Comparison of ENCODE assay signal across 10 mouse cellular contexts in genomic region chr17:25067442-25067851, GRCm38 (mm10). TPM values are rescaled to one million over a fixed set of nuclear protein-coding genes. Genes with fewer than 3 reads are reported as not detected.
DNase-seq lines count a peak whose midpoint lies in the region; ATAC-seq and TF ChIP-seq lines count a peak whose summit lies in the region.
"Had no signal": no experiment of that assay in that cellular context is flagged by ENCODE, and none has a peak within 500 bp of the region (broad histone marks: within the 10 kb centered on the region; RNA-seq: fewer than 3 reads in every experiment).

No protein-coding gene starts in this region.

- no peaks in the 10 kb centered on the region for H3K4me1 ChIP-seq in spleen, adult 2 months (ENCODE audit: control insufficient read depth, insufficient read depth, insufficient read length)
- peaks cover 25% of the 10 kb centered on the region for H3K4me1 ChIP-seq in heart, embryonic 16.5 days (ENCODE audit: control insufficient read depth, insufficient read depth, low read length)
- H3K4me1 ChIP-seq in stomach, postnatal 0 days (replicated peaks; ENCODE audit: control insufficient read depth, insufficient read depth): no peaks in the 10 kb centered on the region

- ATAC-seq in heart, embryonic 16.5 days (replicated peaks; ENCODE audit: extremely low read depth, insufficient read depth, low FRiP score): peak; percentile 69
- ATAC-seq in stomach, postnatal 0 days (ENCODE audit: low FRiP score, low TSS enrichment): no peak

- no peak for TF ChIP-seq CTCF in spleen, adult 2 months (IDR thresholded peaks at IDR 0.05; ENCODE audit: extremely low read depth, insufficient read depth, insufficient read length, insufficient replicate concordance)
- TF ChIP-seq CTCF in stomach, postnatal 0 days (IDR thresholded peaks at IDR 0.05; ENCODE audit: low read depth): no peak

- 39% methylated on average over 8 of the region's 8 CpGs for WGBS in spleen, adult 2 months
- 48% methylated on average over 8 of the region's 8 CpGs for WGBS in heart, embryonic 16.5 days
- 63% methylated on average over 8 of the region's 8 CpGs for WGBS in stomach, postnatal 0 days

- H3K36me3 ChIP-seq in spleen, adult 2 months (ENCODE audit: control insufficient read depth, insufficient read depth, low read length): peaks cover 4% of the 10 kb centered on the region; the same call in 1 of the 2 replicates
- no peaks in the 10 kb centered on the region for H3K36me3 ChIP-seq in heart, embryonic 16.5 days (ENCODE audit: control insufficient read depth, insufficient read depth)
- peaks cover 15% of the 10 kb centered on the region for H3K36me3 ChIP-seq in stomach, postnatal 0 days (ENCODE audit: control insufficient read depth, insufficient read depth, low read length)

- no peak overlapping the region for H3K4me3 ChIP-seq in spleen, adult 2 months (ENCODE audit: extremely low read depth, insufficient read depth, insufficient read length)
- no peak overlapping the region for H3K4me3 ChIP-seq in heart, embryonic 16.5 days (ENCODE audit: low read length)
- no peak overlapping the region for H3K4me3 ChIP-seq in stomach, postnatal 0 days (ENCODE audit: low read depth, low read length)

- no peaks in the 10 kb centered on the region for H3K9me3 ChIP-seq in heart, embryonic 16.5 days (replicated peaks; ENCODE audit: control insufficient read depth, low read length)
- H3K9me3 ChIP-seq in stomach, postnatal 0 days (ENCODE audit: control insufficient read depth, low read length): no peaks in the 10 kb centered on the region

- TF ChIP-seq EP300 in stomach, postnatal 0 days (optimal IDR thresholded peaks at IDR 0.05): no peak

- no peak overlapping the region for H3K4me2 ChIP-seq in heart, embryonic 16.5 days (ENCODE audit: low read depth, low read length)
- no peak overlapping the region for H3K4me2 ChIP-seq in stomach, postnatal 0 days (replicated peaks; ENCODE audit: low read depth)

- H3K27ac ChIP-seq in spleen, adult 2 months (ENCODE audit: insufficient read depth, low read length): peak overlapping the region; percentile 29; the same call in 1 of the 2 replicates
- peak overlapping the region; percentile 84 for H3K27ac ChIP-seq in heart, embryonic 16.5 days (ENCODE audit: low read length)
- peak overlapping the region; percentile 65 for H3K27ac ChIP-seq in stomach, postnatal 0 days (replicated peaks)

- no peaks in the 10 kb centered on the region for H3K27me3 ChIP-seq in spleen, adult 2 months (ENCODE audit: control insufficient read depth, insufficient read depth, low read length)
- no peaks in the 10 kb centered on the region for H3K27me3 ChIP-seq in heart, embryonic 16.5 days (ENCODE audit: control insufficient read depth, insufficient read depth, low read length)
- no peaks in the 10 kb centered on the region for H3K27me3 ChIP-seq in stomach, postnatal 0 days (ENCODE audit: control insufficient read depth, insufficient read depth, low read length)

- no peak for DNase-seq in spleen, adult 2 months (ENCODE audit: low read depth in 1 of 2, low spot score in 2 of 2)
- no peak for DNase-seq in spleen, postnatal 10 days (ENCODE audit: low spot score in 2 of 2)
- peak; percentile 41 to 57 for DNase-seq in kidney, postnatal 4 days
- no peak for DNase-seq in stomach, postnatal 0 days (ENCODE audit: low spot score)
- DNase-seq in right cerebral cortex, adult 18-20 months: no peak
- DNase-seq in Muller cell, postnatal 12 days (ENCODE audit: inconsistent ontology term): no peak
- no peak for DNase-seq in retina, embryonic 14.5 days (ENCODE audit: low spot score)
- DNase-seq: thymus, postnatal 25 days had no signal

- peak overlapping the region; percentile 44; the same call in 1 of the 2 replicates for H3K9ac ChIP-seq in heart, embryonic 16.5 days (ENCODE audit: low read length)
- H3K9ac ChIP-seq in stomach, postnatal 0 days (ENCODE audit: low read length): no peak overlapping the region

- TF ChIP-seq POLR2A in spleen, adult 2 months (IDR thresholded peaks at IDR 0.05; ENCODE audit: low read depth, low read length): no peak

RNA-seq across cellular contexts. Expression of gene Tmem204, which starts 15.9 kb away (rescaled TPM):
- 37.6 and 46.7 TPM in 2 replicates for polyA plus RNA-seq in spleen, adult 2 months (2012; rRNA removed)
- polyA plus RNA-seq in heart, embryonic 16.5 days (2015; fragmentation: Nextera tagmentation; extraction: Ambion mirVana): 26.7 and 36.1 TPM in 2 replicates
- polyA plus RNA-seq in stomach, postnatal 0 days (2015; fragmentation: Nextera tagmentation; extraction: Ambion mirVana): 16.8 and 19.0 TPM in 2 replicates

RNA-seq across cellular contexts. Expression of gene Telo2, which starts 48.3 kb away (rescaled TPM):
- polyA plus RNA-seq in spleen, adult 2 months (2012; rRNA removed): 20.7 and 22.6 TPM in 2 replicates
- polyA plus RNA-seq in heart, embryonic 16.5 days (2015; fragmentation: Nextera tagmentation; extraction: Ambion mirVana): 31.3 and 31.7 TPM in 2 replicates
- 12.2 and 13.7 TPM in 2 replicates for polyA plus RNA-seq in stomach, postnatal 0 days (2015; fragmentation: Nextera tagmentation; extraction: Ambion mirVana)

RNA-seq across cellular contexts. Expression of gene Ift140, which starts 51.6 kb away (rescaled TPM):
- 31.5 and 33.2 TPM in 2 replicates for polyA plus RNA-seq in spleen, adult 2 months (2012; rRNA removed)
- polyA plus RNA-seq in heart, embryonic 16.5 days (2015; fragmentation: Nextera tagmentation; extraction: Ambion mirVana): 11.6 TPM in 2 replicates
- 4.1 and 4.2 TPM in 2 replicates for polyA plus RNA-seq in stomach, postnatal 0 days (2015; fragmentation: Nextera tagmentation; extraction: Ambion mirVana)

RNA-seq across cellular contexts. Expression of gene Cramp1l, which starts 51.9 kb away (rescaled TPM):
- 12.6 and 15.3 TPM in 2 replicates for polyA plus RNA-seq in spleen, adult 2 months (2012; rRNA removed)
- polyA plus RNA-seq in heart, embryonic 16.5 days (2015; fragmentation: Nextera tagmentation; extraction: Ambion mirVana): 3.9 and 4.2 TPM in 2 replicates
- polyA plus RNA-seq in stomach, postnatal 0 days (2015; fragmentation: Nextera tagmentation; extraction: Ambion mirVana): 2.2 and 2.8 TPM in 2 replicates

RNA-seq across cellular contexts. Expression of gene Ptx4, which starts 53.1 kb away (rescaled TPM):
- not detected in 2 replicates for polyA plus RNA-seq in spleen, adult 2 months (2012; rRNA removed)
- polyA plus RNA-seq in heart, embryonic 16.5 days (2015; fragmentation: Nextera tagmentation; extraction: Ambion mirVana): 0.20 and 0.24 TPM in 2 replicates
- 0.30 and 0.33 TPM in 2 replicates for polyA plus RNA-seq in stomach, postnatal 0 days (2015; fragmentation: Nextera tagmentation; extraction: Ambion mirVana)
- polyA plus RNA-seq: intestine, embryonic 14.5 days had no signal

Comparison
In these comparisons a context has a peak if more than half of its experiments do, and no peak if none do; other contexts are left out.
1. DNase-seq: peak in kidney, postnatal 4 days (2 of 2); none in spleen, adult 2 months (0 of 2), spleen, postnatal 10 days (0 of 2), stomach, postnatal 0 days (single experiment), right cerebral cortex, adult 18-20 months (single experiment), Muller cell, postnatal 12 days (single experiment) and retina, embryonic 14.5 days (single experiment).
2. H3K27ac ChIP-seq: peak in every context shown above with its lines; median percentile 84 in heart, embryonic 16.5 days; 65 in stomach, postnatal 0 days; 29 in spleen, adult 2 months.